Mouse (Mus musculus) stomach, postnatal 0 days (tissue): ENCODE measurements around the gene Dpy19l1.

ENCODE experiments used
- CTCF ChIP-seq: IDR thresholded peaks from 2 replicates; pipeline ENCODE4 v1.5.1; 2016; ENCODE audit warnings: antibody characterized with exemption, low read depth, mild to moderate bottlenecking, moderate library complexity
- EP300 ChIP-seq: optimal IDR thresholded peaks from 2 replicates; pipeline ENCODE3; 2016; ENCODE audit warnings: antibody characterized with exemption

GRCm38 (mm10) chr9:24421221-24421620 is 81.7 kb downstream of the Dpy19l1 start:
- TF ChIP-seq CTCF (no peak), EP300 (no peak)
